Mouse (Mus musculus) adrenal gland, postnatal 14 days (tissue): ENCODE measurements around the gene Gsc. TPM values are rescaled to one million over a fixed set of nuclear protein-coding genes. Genes with fewer than 3 reads are reported as not detected.

ENCODE experiments used
- DNase-seq: peaks from one replicate; pipeline ENCODE4 v3.0.0; 2021; ENCODE audit warnings: mixed read lengths
- long read RNA-seq, 2 experiments: library from polyadenylated mRNA; stranded (forward); transcript quantifications; one replicate each; pipeline ENCODE4 v2.0.0; 2021
- total RNA-seq: library from RNA; stranded (reverse); gene quantifications from 2 replicates; pipeline ENCODE4 v1.2.3, GENCODE M21; 2021

The Gsc gene
- total RNA-seq, result not detected in 2 replicates
- long read RNA-seq, experiment 1, result 0 reads
- long read RNA-seq, experiment 2, result 0 reads

- peak; percentile 51 for DNase-seq
Observed at GRCm38 (mm10) chr12:104472601-104473424, at the start of gene Gsc. Gene Gsc (minus strand): TSS chr12:104473330.

GRCm38 (mm10) chr12:104519721-104520120 lies 46.6 kb upstream of the Gsc start:
- no peak for DNase-seq

GRCm38 (mm10) chr12:104507911-104508310 lies 34.8 kb upstream of the Gsc start:
- DNase-seq, result no peak

GRCm38 (mm10) chr12:104492009-104492408 lies 18.9 kb upstream of the Gsc start:
- peak; percentile 44 for DNase-seq

- DNase-seq, result no peak
Observed at GRCm38 (mm10) chr12:104486205-104486604, 13.1 kb upstream of the Gsc start.

- no peak for DNase-seq
Observed at GRCm38 (mm10) chr12:104485161-104485560, 12.0 kb upstream of the Gsc start.

- DNase-seq, result no peak
Observed at GRCm38 (mm10) chr12:104481007-104481406, 7.9 kb upstream of the Gsc start.

- DNase-seq, result no peak
Observed at GRCm38 (mm10) chr12:104478193-104478592, 5.1 kb upstream of the Gsc start.

- no peak for DNase-seq
Observed at GRCm38 (mm10) chr12:104477501-104477900, 4.4 kb upstream of the Gsc start.

- no peak for DNase-seq
Observed at GRCm38 (mm10) chr12:104477066-104477465, 3.9 kb upstream of the Gsc start.

GRCm38 (mm10) chr12:104475946-104476345 lies 2.8 kb upstream of the Gsc start:
- DNase-seq, result no peak

- no peak for DNase-seq
Observed at GRCm38 (mm10) chr12:104474881-104475740, 2.0 kb upstream of the Gsc start.

GRCm38 (mm10) chr12:104474191-104474871 lies 1.2 kb upstream of the Gsc start:
- DNase-seq, result no peak

GRCm38 (mm10) chr12:104473492-104473891 lies 362 bp upstream of the Gsc start:
- no peak for DNase-seq

GRCm38 (mm10) chr12:104472218-104472525 lies 958 bp downstream of the Gsc start:
- DNase-seq, result no peak

GRCm38 (mm10) chr12:104471351-104472217 lies 1.5 kb downstream of the Gsc start:
- no peak for DNase-seq

- DNase-seq, result no peak
Observed at GRCm38 (mm10) chr12:104470646-104471045, 2.5 kb downstream of the Gsc start.

- DNase-seq, result no peak
Observed at GRCm38 (mm10) chr12:104468783-104469182, 4.3 kb downstream of the Gsc start.

GRCm38 (mm10) chr12:104467372-104467771 lies 5.8 kb downstream of the Gsc start:
- DNase-seq, result no peak

GRCm38 (mm10) chr12:104466930-104467329 lies 6.2 kb downstream of the Gsc start:
- no peak for DNase-seq

- DNase-seq, result no peak
Observed at GRCm38 (mm10) chr12:104461372-104461771, 11.8 kb downstream of the Gsc start.

GRCm38 (mm10) chr12:104459377-104459776 lies 13.8 kb downstream of the Gsc start:
- DNase-seq, result no peak
